Mouse (Mus musculus) lung, postnatal 0 days (tissue): ENCODE data around the gene Rorb.

Source experiments
- CTCF ChIP-seq: IDR thresholded peaks from 2 replicates; pipeline ENCODE4 v1.5.1; 2016; ENCODE audit warnings: antibody characterized with exemption, mild to moderate bottlenecking
- EP300 ChIP-seq: IDR thresholded peaks from 2 replicates; pipeline ENCODE4 v1.6.1; 2016; ENCODE audit warnings: antibody characterized with exemption, mild to moderate bottlenecking, control low read depth

DNA sequence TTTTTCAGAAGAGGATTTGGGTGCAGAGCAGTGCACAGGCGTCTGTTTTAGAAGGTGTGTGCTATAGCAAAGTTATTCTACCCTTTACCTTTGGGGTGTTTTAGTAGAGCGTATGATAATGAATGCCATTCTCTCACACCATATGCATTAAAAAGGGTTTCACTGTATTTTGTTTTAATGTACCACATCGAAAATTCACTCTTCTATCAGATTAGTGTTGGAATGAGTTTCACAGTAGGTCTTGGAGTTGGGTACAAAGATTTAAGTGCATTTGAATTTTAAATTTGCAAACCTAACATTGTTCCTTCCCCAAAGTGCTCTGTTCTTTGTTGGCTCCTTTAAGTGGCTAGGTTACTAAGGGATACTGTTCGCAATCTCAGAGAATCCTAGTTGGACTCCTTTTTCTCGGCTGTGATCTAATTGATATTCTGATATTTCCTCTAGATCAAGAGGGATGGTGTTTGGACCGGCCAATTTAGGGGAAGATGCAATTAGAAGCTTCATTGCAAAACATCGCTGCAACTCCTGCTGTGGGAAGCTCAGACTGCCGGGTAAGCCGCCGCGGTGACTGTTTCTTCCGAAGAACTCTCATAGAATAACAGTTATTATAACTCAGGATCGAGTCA is 222.4 kb downstream of the Rorb start:
- TF ChIP-seq CTCF = no peak
- no peak for TF ChIP-seq EP300
